Mouse (Mus musculus) limb, embryonic 10.5 days (tissue): ENCODE measurements around the gene Gm10842. TPM values are rescaled to one million over a fixed set of nuclear protein-coding genes. Genes with fewer than 3 reads are reported as not detected.

Experiments used
- DNase-seq: peaks from one replicate; pipeline ENCODE4 v3.0.0-alpha.2; 2017; ENCODE audit warnings: low spot score
- H3K27ac ChIP-seq: fragments of 300-500 bp; sonication (generic); 2 replicates; pipeline ENCODE4 v1.5.1; 2016; ENCODE audit warnings: mild to moderate bottlenecking
- H3K27me3 ChIP-seq: fragments of 300-500 bp; sonication (generic); 2 replicates; pipeline ENCODE4 v1.6.1; 2016; ENCODE audit warnings: low read depth, mild to moderate bottlenecking; ENCODE audit not compliant: poor library complexity, severe bottlenecking
- H3K36me3 ChIP-seq: fragments of 300-500 bp; sonication (generic); 2 replicates; pipeline ENCODE4 v1.6.1; 2016; ENCODE audit warnings: mild to moderate bottlenecking, moderate library complexity
- H3K4me1 ChIP-seq: fragments of 300-500 bp; sonication (generic); 2 replicates; pipeline ENCODE4 v1.6.1; 2016
- H3K4me3 ChIP-seq: fragments of 300-500 bp; sonication (generic); 2 replicates; pipeline ENCODE4 v1.5.1; 2016; ENCODE audit warnings: mild to moderate bottlenecking, moderate library complexity
- H3K9me3 ChIP-seq: fragments of 300-500 bp; sonication (generic); replicated peaks from 2 replicates; pipeline ENCODE4 v1.6.1; 2016; ENCODE audit warnings: mild to moderate bottlenecking
- WGBS: fragments of 180-500 bp; shearing (Covaris S2); methylation state at CpG from one replicate; pipeline ENCODE4 v1.1.7; 2016; 5-methylcytosine and 5-hydroxymethylcytosine counted together
- polyA plus RNA-seq: library from polyadenylated mRNA; unstranded; fragments of >200 nt; fragmentation: Nextera tagmentation; extraction: Ambion mirVana; gene quantifications from 2 replicates; pipeline ENCODE4 v1.2.1, GENCODE M21; 2016

Gene Gm10842
- polyA plus RNA-seq, 1 experiment from 2014 or later, result not detected

- Histone ChIP-seq H3K36me3 (peaks cover 31% of the 10 kb centered on the region), H3K4me3 (no peak overlapping the region), H3K4me1 (no peaks in the 10 kb centered on the region), H3K27me3 (peaks cover 9% of the 10 kb centered on the region; the same call in 1 of the 2 replicates), H3K27ac (no peak overlapping the region), H3K9me3 (no peaks in the 10 kb centered on the region)
- 83% methylated on average over 3 of the region's 3 CpGs for WGBS
- no peak for DNase-seq
Measured at GRCm38 (mm10) chr11:105144084-105144483, 2.6 kb upstream of the Gm10842 start.

- H3K9me3 ChIP-seq, result no peaks in the 10 kb centered on the region
- H3K4me3 ChIP-seq, result no peak overlapping the region
- no peak for DNase-seq
- H3K36me3 ChIP-seq, result peaks cover 25% of the 10 kb centered on the region
- H3K27ac ChIP-seq, result no peak overlapping the region
- H3K27me3 ChIP-seq, result peaks cover 15% of the 10 kb centered on the region; the same call in 1 of the 2 replicates
- WGBS, result 74% methylated on average over 11 of the region's 11 CpGs
- no peaks in the 10 kb centered on the region for H3K4me1 ChIP-seq
Measured at GRCm38 (mm10) chr11:105144508-105145210, 2.0 kb upstream of the Gm10842 start.

GRCm38 (mm10) chr11:105145211-105145610, 1.5 kb upstream of the Gm10842 start:
- 93% methylated on average over 10 of the region's 10 CpGs for WGBS
- no peak overlapping the region for H3K4me3 ChIP-seq
- H3K36me3 ChIP-seq, result peaks cover 20% of the 10 kb centered on the region
- H3K27me3 ChIP-seq, result peaks cover 21% of the 10 kb centered on the region
- H3K9me3 ChIP-seq, result no peaks in the 10 kb centered on the region
- peaks cover 2% of the 10 kb centered on the region; the same call in 1 of the 2 replicates for H3K4me1 ChIP-seq
- H3K27ac ChIP-seq, result no peak overlapping the region
- DNase-seq, result no peak

- DNase-seq, result no peak
- H3K9me3 ChIP-seq, result no peaks in the 10 kb centered on the region
- H3K27me3 ChIP-seq, result peaks cover 36% of the 10 kb centered on the region
- no peak overlapping the region for H3K4me3 ChIP-seq
- no peak overlapping the region for H3K27ac ChIP-seq
- no peaks in the 10 kb centered on the region for H3K36me3 ChIP-seq
- WGBS, result 87% methylated on average over 3 of the region's 3 CpGs
- H3K4me1 ChIP-seq, result peaks cover 43% of the 10 kb centered on the region
Measured at GRCm38 (mm10) chr11:105149353-105149752, 2.7 kb downstream of the Gm10842 start.

- no peaks in the 10 kb centered on the region for H3K36me3 ChIP-seq
- H3K27ac ChIP-seq, result no peak overlapping the region
- H3K27me3 ChIP-seq, result peaks cover 38% of the 10 kb centered on the region
- 100% methylated on average over 1 of the region's 1 CpGs for WGBS
- no peak for DNase-seq
- no peak overlapping the region for H3K4me3 ChIP-seq
- no peaks in the 10 kb centered on the region for H3K9me3 ChIP-seq
- H3K4me1 ChIP-seq, result peaks cover 47% of the 10 kb centered on the region
Measured at GRCm38 (mm10) chr11:105149766-105150165, 3.1 kb downstream of the Gm10842 start.

- Histone ChIP-seq H3K9me3 (no peaks in the 10 kb centered on the region), H3K27me3 (peaks cover 45% of the 10 kb centered on the region), H3K36me3 (no peaks in the 10 kb centered on the region), H3K4me3 (no peak overlapping the region), H3K4me1 (peaks cover 56% of the 10 kb centered on the region), H3K27ac (no peak overlapping the region)
- WGBS, result 69% methylated on average over 4 of the region's 4 CpGs
- DNase-seq, result no peak
Measured at GRCm38 (mm10) chr11:105150691-105151090, 4.0 kb downstream of the Gm10842 start.

- WGBS, result 21% methylated on average over 18 of the region's 19 CpGs
- Histone ChIP-seq H3K27me3 (peaks cover 44% of the 10 kb centered on the region), H3K9me3 (no peaks in the 10 kb centered on the region), H3K4me3 (peak overlapping the region; percentile 25; the same call in 1 of the 2 replicates), H3K36me3 (no peaks in the 10 kb centered on the region), H3K4me1 (peaks cover 64% of the 10 kb centered on the region), H3K27ac (peak overlapping the region; percentile 25; the same call in 1 of the 2 replicates)
- DNase-seq, result peak; percentile 71
Measured at GRCm38 (mm10) chr11:105151226-105152016, 4.7 kb downstream of the Gm10842 start.

GRCm38 (mm10) chr11:105152017-105152300, 5.3 kb downstream of the Gm10842 start:
- no peak for DNase-seq
- Histone ChIP-seq H3K27me3 (peaks cover 46% of the 10 kb centered on the region), H3K4me1 (peaks cover 66% of the 10 kb centered on the region), H3K27ac (no peak overlapping the region), H3K36me3 (no peaks in the 10 kb centered on the region), H3K4me3 (no peak overlapping the region), H3K9me3 (no peaks in the 10 kb centered on the region)
- no CpG with 5 or more reads among the region's 4 CpGs for WGBS

GRCm38 (mm10) chr11:105152357-105152899, 5.7 kb downstream of the Gm10842 start:
- no peaks in the 10 kb centered on the region for H3K9me3 ChIP-seq
- peaks cover 51% of the 10 kb centered on the region for H3K27me3 ChIP-seq
- H3K4me1 ChIP-seq, result peaks cover 66% of the 10 kb centered on the region
- WGBS, result 64% methylated on average over 11 of the region's 11 CpGs
- H3K27ac ChIP-seq, result no peak overlapping the region
- H3K36me3 ChIP-seq, result no peaks in the 10 kb centered on the region
- no peak overlapping the region for H3K4me3 ChIP-seq
- no peak for DNase-seq

GRCm38 (mm10) chr11:105153068-105153833, 6.6 kb downstream of the Gm10842 start:
- 0 out of 2 replicates have a peak overlapping the region, but pooled peaks have one; percentile 26 for H3K4me3 ChIP-seq
- H3K9me3 ChIP-seq, result no peaks in the 10 kb centered on the region
- no peaks in the 10 kb centered on the region for H3K36me3 ChIP-seq
- 15% methylated on average over 12 of the region's 12 CpGs for WGBS
- peaks cover 58% of the 10 kb centered on the region for H3K27me3 ChIP-seq
- no peak overlapping the region for H3K27ac ChIP-seq
- DNase-seq, result peak; percentile 76
- H3K4me1 ChIP-seq, result peaks cover 66% of the 10 kb centered on the region

- no peak for DNase-seq
- 42% methylated on average over 4 of the region's 4 CpGs for WGBS
- Histone ChIP-seq H3K9me3 (no peaks in the 10 kb centered on the region), H3K27me3 (peaks cover 47% of the 10 kb centered on the region), H3K4me1 (peaks cover 58% of the 10 kb centered on the region), H3K36me3 (no peaks in the 10 kb centered on the region), H3K27ac (no peak overlapping the region), H3K4me3 (no peak overlapping the region)
Measured at GRCm38 (mm10) chr11:105155915-105156314, 9.2 kb downstream of the Gm10842 start.

GRCm38 (mm10) chr11:105156748-105157267, 10.1 kb downstream of the Gm10842 start:
- 85% methylated on average over 19 of the region's 19 CpGs for WGBS
- Histone ChIP-seq H3K9me3 (no peaks in the 10 kb centered on the region), H3K36me3 (no peaks in the 10 kb centered on the region), H3K27me3 (peaks cover 38% of the 10 kb centered on the region), H3K27ac (no peak overlapping the region), H3K4me3 (no peak overlapping the region), H3K4me1 (peaks cover 49% of the 10 kb centered on the region)
- DNase-seq, result no peak
